Mouse (Mus musculus): Measurements from ENCODE around the gene Zfhx3. TPM values are rescaled to one million over a fixed set of nuclear protein-coding genes. Genes with fewer than 3 reads are reported as not detected.

Gene Zfhx3
- polyA plus RNA-seq, 1 experiment from 2014 or later = 22.8 TPM

DNA sequence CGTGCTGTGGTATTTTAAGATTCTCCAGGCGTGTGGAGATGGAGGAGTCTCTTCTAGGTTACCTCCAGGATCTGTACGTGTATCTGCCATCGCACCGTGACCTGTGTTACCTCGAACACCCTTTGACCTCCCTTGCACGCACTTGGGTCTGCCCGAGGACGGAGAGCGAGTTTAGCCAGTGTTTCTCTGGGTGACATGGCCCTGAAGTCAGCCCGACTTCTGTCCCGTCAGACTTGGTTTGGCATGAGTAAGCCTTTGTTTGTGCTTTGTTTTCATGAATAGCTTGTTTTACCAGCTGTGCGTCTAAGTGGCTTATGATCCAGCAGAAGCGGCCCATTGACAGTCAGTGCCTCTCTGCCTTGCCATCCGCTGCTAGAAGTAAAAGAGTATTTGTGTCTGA is 961.1 kb downstream of the Zfhx3 start:
- 71% methylated on average over 15 of the region's 15 CpGs for WGBS

DNA sequence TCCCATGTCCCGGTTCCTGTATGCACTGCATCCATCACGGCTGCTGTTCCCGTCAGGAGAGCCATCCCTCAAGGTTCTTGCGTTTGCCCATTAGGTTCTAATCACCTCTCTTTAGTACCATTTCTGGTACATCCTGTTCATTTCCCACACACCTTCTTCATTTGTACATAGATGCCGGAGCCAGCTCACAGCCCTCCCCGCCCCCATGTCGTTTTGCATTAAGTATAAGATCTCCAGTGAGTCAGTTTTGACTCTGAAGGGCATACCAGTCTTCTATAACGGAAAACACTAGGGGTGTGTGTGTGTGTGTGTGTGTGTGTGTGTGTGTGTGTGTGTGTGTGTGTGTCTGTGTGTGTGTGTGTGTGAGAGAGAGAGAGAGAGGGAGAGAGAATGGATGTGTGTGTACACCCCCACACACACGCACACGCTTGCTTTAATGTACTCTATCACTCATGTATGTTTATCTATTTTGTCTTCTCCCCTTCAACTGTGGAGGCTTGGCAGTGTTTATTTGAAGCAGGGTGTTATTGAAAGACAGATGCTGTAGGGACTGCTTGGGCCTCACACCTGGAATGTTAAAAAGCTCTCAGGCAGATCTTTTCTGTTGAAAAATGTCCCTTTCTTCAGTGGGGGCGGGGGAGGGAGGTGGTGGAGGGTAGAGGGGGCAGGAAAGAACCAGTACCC is 962.0 kb downstream of the Zfhx3 start:
- Histone ChIP-seq H3K9me3 (replicated peaks) (no peaks in the 10 kb centered on the region), H3K4me1 (peaks cover 65% of the 10 kb centered on the region), H3K27ac (replicated peaks) (no peak overlapping the region; the same call in 1 of the 2 replicates), H3K36me3 (no peaks in the 10 kb centered on the region), H3K27me3 (replicated peaks) (no peaks in the 10 kb centered on the region; the same call in 1 of the 2 replicates), H3K9ac (replicated peaks) (no peak overlapping the region), H3K4me2 (no peak overlapping the region), H3K4me3 (replicated peaks) (no peak overlapping the region)
- WGBS = 53% methylated on average over 11 of the region's 11 CpGs
- ATAC-seq (ENCODE audit: low FRiP score) = no peak

More for the DNA sequence above, 961.1 kb downstream of the Zfhx3 start:
- ATAC-seq (ENCODE audit: low FRiP score) = no peak
- H3K27me3 ChIP-seq (replicated peaks) = no peaks in the 10 kb centered on the region; the same call in 1 of the 2 replicates
- no peaks in the 10 kb centered on the region for H3K36me3 ChIP-seq
- no peak overlapping the region for H3K4me2 ChIP-seq
- H3K4me3 ChIP-seq (replicated peaks) = no peak overlapping the region
- H3K27ac ChIP-seq (replicated peaks) = peak overlapping the region; percentile 41
- H3K9me3 ChIP-seq (replicated peaks) = no peaks in the 10 kb centered on the region
- peaks cover 72% of the 10 kb centered on the region for H3K4me1 ChIP-seq
- no peak overlapping the region for H3K9ac ChIP-seq (replicated peaks)

DNA sequence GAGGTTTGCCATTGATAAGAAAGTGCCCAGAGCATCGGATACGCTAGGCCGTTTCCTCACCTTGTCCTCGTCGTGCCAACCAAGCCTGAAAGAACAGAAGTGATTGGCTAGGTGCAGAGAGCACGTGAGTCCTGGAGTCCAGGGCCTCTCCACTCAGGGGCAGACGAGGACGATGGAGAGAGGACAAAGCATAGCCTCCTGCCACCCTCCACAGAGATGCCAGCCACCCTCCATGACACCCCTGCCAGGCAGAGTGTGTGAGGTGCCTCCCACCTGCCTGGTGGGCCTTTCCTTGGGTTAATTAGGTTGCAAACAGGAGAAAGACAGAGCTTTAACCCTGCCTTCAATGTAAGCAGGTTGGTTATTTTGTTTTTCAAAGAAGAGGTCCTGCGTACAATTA is 965.6 kb downstream of the Zfhx3 start:
- no peak overlapping the region; the same call in 1 of the 2 replicates for H3K9ac ChIP-seq (replicated peaks)
- WGBS = 70% methylated on average over 9 of the region's 9 CpGs
- H3K4me2 ChIP-seq = no peak overlapping the region
- ATAC-seq (ENCODE audit: low FRiP score) = no peak
- no peak overlapping the region for H3K4me3 ChIP-seq (replicated peaks)
- peak overlapping the region; percentile 23; the same call in 1 of the 2 replicates for H3K27ac ChIP-seq (replicated peaks)
- no peaks in the 10 kb centered on the region; the same call in 1 of the 2 replicates for H3K27me3 ChIP-seq (replicated peaks)
- H3K36me3 ChIP-seq = no peaks in the 10 kb centered on the region
- H3K9me3 ChIP-seq (replicated peaks) = no peaks in the 10 kb centered on the region
- H3K4me1 ChIP-seq = peaks cover 53% of the 10 kb centered on the region

GRCm38 (mm10) chr8:108908540-108908939 is 966.1 kb downstream of the Zfhx3 start:
- Histone ChIP-seq H3K4me3 (replicated peaks) (no peak overlapping the region), H3K27me3 (replicated peaks) (no peaks in the 10 kb centered on the region), H3K4me2 (no peak overlapping the region), H3K9me3 (replicated peaks) (no peaks in the 10 kb centered on the region), H3K27ac (replicated peaks) (peak overlapping the region; percentile 23), H3K9ac (replicated peaks) (no peak overlapping the region; the same call in 1 of the 2 replicates), H3K36me3 (no peaks in the 10 kb centered on the region), H3K4me1 (peaks cover 49% of the 10 kb centered on the region)
- ATAC-seq (ENCODE audit: low FRiP score) = no peak
- 55% methylated on average over 16 of the region's 16 CpGs for WGBS

DNA sequence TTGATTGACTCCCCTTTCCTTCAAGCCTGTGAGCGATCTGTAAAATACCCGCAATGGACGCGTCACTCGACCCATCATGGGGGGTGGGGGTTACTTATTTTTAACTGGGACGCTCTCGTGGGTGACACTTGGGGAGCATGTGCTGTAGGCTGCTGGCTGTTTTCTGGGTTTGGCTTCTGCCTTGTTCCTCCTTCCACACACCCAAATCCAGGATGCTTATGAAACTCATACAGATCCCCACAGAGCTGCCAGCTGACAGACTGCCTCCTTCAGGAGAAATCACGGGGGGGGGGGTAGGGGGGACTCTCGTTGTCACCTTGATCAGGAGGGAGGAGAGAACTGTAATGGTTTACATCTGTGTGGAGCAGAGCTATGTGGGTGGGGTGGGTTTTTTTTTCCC is 966.6 kb downstream of the Zfhx3 start:
- H3K27ac ChIP-seq (replicated peaks) = peak overlapping the region; percentile 23; the same call in 1 of the 2 replicates
- peaks cover 44% of the 10 kb centered on the region for H3K4me1 ChIP-seq
- H3K4me3 ChIP-seq (replicated peaks) = no peak overlapping the region
- H3K9me3 ChIP-seq (replicated peaks) = no peaks in the 10 kb centered on the region
- no peak overlapping the region for H3K9ac ChIP-seq (replicated peaks)
- H3K36me3 ChIP-seq = no peaks in the 10 kb centered on the region
- H3K27me3 ChIP-seq (replicated peaks) = no peaks in the 10 kb centered on the region
- 68% methylated on average over 9 of the region's 9 CpGs for WGBS
- H3K4me2 ChIP-seq = no peak overlapping the region
- ATAC-seq (ENCODE audit: low FRiP score) = no peak

GRCm38 (mm10) chr8:108909455-108909854 is 967.0 kb downstream of the Zfhx3 start:
- no peaks in the 10 kb centered on the region for H3K27me3 ChIP-seq (replicated peaks)
- H3K9me3 ChIP-seq (replicated peaks) = no peaks in the 10 kb centered on the region
- ATAC-seq (ENCODE audit: low FRiP score) = no peak
- 61% methylated on average over 2 of the region's 2 CpGs for WGBS
- H3K36me3 ChIP-seq = no peaks in the 10 kb centered on the region
- H3K4me2 ChIP-seq = no peak overlapping the region
- peaks cover 40% of the 10 kb centered on the region for H3K4me1 ChIP-seq
- 0 out of 2 replicates have a peak overlapping the region, but pooled peaks have one; percentile 28 for H3K27ac ChIP-seq (replicated peaks)
- no peak overlapping the region for H3K4me3 ChIP-seq (replicated peaks)
- no peak overlapping the region for H3K9ac ChIP-seq (replicated peaks)

- WGBS = 84% methylated on average over 12 of the region's 12 CpGs
- Histone ChIP-seq H3K27ac (replicated peaks) (peak overlapping the region; percentile 37; the same call in 1 of the 2 replicates), H3K4me2 (no peak overlapping the region), H3K4me1 (peaks cover 34% of the 10 kb centered on the region), H3K27me3 (replicated peaks) (no peaks in the 10 kb centered on the region), H3K4me3 (replicated peaks) (no peak overlapping the region), H3K36me3 (no peaks in the 10 kb centered on the region), H3K9ac (replicated peaks) (no peak overlapping the region), H3K9me3 (replicated peaks) (no peaks in the 10 kb centered on the region)
- ATAC-seq (ENCODE audit: low FRiP score) = no peak
Observed at GRCm38 (mm10) chr8:108910843-108911242, 968.4 kb downstream of the Zfhx3 start.

- Histone ChIP-seq H3K4me1 (peaks cover 31% of the 10 kb centered on the region), H3K9ac (replicated peaks) (no peak overlapping the region), H3K36me3 (peaks cover under 1% of the 10 kb centered on the region), H3K27me3 (replicated peaks) (no peaks in the 10 kb centered on the region), H3K27ac (replicated peaks) (0 out of 2 replicates have a peak overlapping the region, but pooled peaks have one; percentile 37), H3K4me3 (replicated peaks) (no peak overlapping the region), H3K9me3 (replicated peaks) (no peaks in the 10 kb centered on the region), H3K4me2 (no peak overlapping the region)
- 5% methylated on average over 6 of the region's 6 CpGs for WGBS
- no peak for ATAC-seq (ENCODE audit: low FRiP score)
Observed at GRCm38 (mm10) chr8:108911511-108911910, 969.1 kb downstream of the Zfhx3 start.

DNA sequence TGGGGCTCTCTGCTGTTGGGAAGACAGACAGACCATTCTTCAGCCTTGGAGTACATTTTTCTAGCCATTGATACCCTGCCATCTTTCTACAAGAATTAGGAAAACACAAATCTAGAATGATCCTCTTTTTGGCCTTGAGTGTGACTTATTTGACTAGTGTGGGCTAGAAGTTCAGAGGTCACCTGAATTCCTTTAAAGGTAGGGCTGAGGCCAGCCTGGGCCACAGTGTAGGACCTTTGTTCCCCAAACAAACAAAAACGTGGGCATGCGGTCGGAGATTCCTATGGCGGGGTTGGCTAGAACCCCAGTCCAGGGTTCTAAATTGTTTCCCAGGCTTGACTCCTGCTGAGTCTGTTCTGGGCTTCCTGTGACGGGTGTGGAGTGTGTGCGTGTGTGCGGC is 970.6 kb downstream of the Zfhx3 start:
- Histone ChIP-seq H3K9me3 (replicated peaks) (no peaks in the 10 kb centered on the region), H3K4me3 (replicated peaks) (no peak overlapping the region), H3K9ac (replicated peaks) (no peak overlapping the region), H3K27me3 (replicated peaks) (no peaks in the 10 kb centered on the region), H3K27ac (replicated peaks) (no peak overlapping the region), H3K4me1 (peaks cover 28% of the 10 kb centered on the region), H3K4me2 (no peak overlapping the region), H3K36me3 (peaks cover 5% of the 10 kb centered on the region)
- ATAC-seq (ENCODE audit: low FRiP score) = no peak
- WGBS = 90% methylated on average over 7 of the region's 7 CpGs

- no peaks in the 10 kb centered on the region for H3K27me3 ChIP-seq (replicated peaks)
- H3K9ac ChIP-seq (replicated peaks) = no peak overlapping the region
- no peak overlapping the region for H3K4me3 ChIP-seq (replicated peaks)
- H3K36me3 ChIP-seq = peaks cover 5% of the 10 kb centered on the region
- no peaks in the 10 kb centered on the region for H3K9me3 ChIP-seq (replicated peaks)
- no peak for ATAC-seq (ENCODE audit: low FRiP score)
- H3K4me2 ChIP-seq = no peak overlapping the region
- H3K27ac ChIP-seq (replicated peaks) = peak overlapping the region; percentile 58
- WGBS = 31% methylated on average over 6 of the region's 6 CpGs
- peaks cover 24% of the 10 kb centered on the region for H3K4me1 ChIP-seq
Observed at GRCm38 (mm10) chr8:108915425-108915824, 973.0 kb downstream of the Zfhx3 start.

DNA sequence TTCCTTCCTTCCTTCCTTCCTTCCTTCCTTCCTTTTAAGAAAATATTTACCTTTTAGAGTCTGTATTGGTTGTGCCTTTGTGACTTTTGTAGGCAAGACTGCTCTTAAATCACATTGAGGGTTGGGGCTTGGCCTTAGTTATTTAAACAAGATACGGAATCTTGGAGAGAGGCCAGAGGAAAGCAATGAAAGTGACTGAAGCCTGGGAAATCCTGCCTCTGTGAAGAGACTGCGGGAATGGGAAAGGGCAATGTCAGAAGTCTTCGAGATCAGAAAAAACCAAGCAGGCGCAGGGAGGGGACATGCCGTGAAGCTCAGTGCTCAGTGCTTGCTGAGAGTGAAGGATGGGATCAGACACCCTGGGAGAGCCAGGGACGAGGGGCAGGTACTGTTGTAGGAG is 973.4 kb downstream of the Zfhx3 start:
- Histone ChIP-seq H3K9me3 (replicated peaks) (no peaks in the 10 kb centered on the region), H3K36me3 (peaks cover 5% of the 10 kb centered on the region), H3K4me1 (peaks cover 20% of the 10 kb centered on the region), H3K4me3 (replicated peaks) (no peak overlapping the region), H3K27ac (replicated peaks) (peak overlapping the region; percentile 68), H3K27me3 (replicated peaks) (no peaks in the 10 kb centered on the region), H3K4me2 (no peak overlapping the region), H3K9ac (replicated peaks) (no peak overlapping the region)
- 34% methylated on average over 6 of the region's 6 CpGs for WGBS
- no peak for ATAC-seq (ENCODE audit: low FRiP score)

DNA sequence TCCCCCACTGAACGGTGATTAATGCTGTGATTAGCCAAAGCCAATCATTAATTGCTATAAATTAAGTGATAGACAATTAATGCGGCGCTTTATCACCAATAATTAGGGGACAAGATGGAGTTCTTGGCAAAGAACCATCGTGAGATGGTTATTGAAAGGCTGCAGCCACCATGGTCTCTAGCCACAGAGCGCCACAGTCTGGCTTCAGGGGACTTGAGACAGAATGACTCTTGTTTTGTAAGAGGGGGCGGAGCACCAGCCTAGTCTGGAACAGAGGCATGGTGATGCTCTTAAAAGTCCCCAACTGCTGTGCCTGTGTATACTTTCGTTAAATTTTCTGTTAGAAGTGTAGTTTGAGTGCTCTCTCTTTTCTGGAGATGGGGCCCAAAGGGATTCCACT is 977.7 kb downstream of the Zfhx3 start:
- no peak overlapping the region for H3K27ac ChIP-seq (replicated peaks)
- 58% methylated on average over 7 of the region's 7 CpGs for WGBS

More for the DNA sequence above, 977.7 kb downstream of the Zfhx3 start:
- Histone ChIP-seq H3K4me3 (replicated peaks) (no peak overlapping the region), H3K4me1 (peaks cover 12% of the 10 kb centered on the region), H3K9me3 (replicated peaks) (no peaks in the 10 kb centered on the region), H3K27me3 (replicated peaks) (no peaks in the 10 kb centered on the region), H3K36me3 (peaks cover 5% of the 10 kb centered on the region), H3K4me2 (no peak overlapping the region), H3K9ac (replicated peaks) (no peak overlapping the region)
- ATAC-seq (ENCODE audit: low FRiP score) = no peak
